Mouse (Mus musculus) cerebellum, adult 2 months (tissue): ENCODE measurements around the gene Foxo3. TPM values are rescaled to one million over a fixed set of nuclear protein-coding genes. Genes with fewer than 3 reads are reported as not detected.

ENCODE experiments used
- DNase-seq, 2 experiments: peaks; one replicate each; pipeline ENCODE4 v3.0.0; 2021
- H3K27ac ChIP-seq: fragments of 200-500 bp; 2 replicates; pipeline ENCODE4 v1.5.1; 2012; ENCODE audit warnings: low read length, control low read depth, inconsistent platforms; ENCODE audit not compliant: insufficient read depth
- H3K27me3 ChIP-seq: fragments of 200-500 bp; 2 replicates; pipeline ENCODE4 v1.6.1; 2012; ENCODE audit warnings: inconsistent platforms, mild to moderate bottlenecking, low read length, moderate library complexity; ENCODE audit not compliant: control insufficient read depth, insufficient read depth
- H3K4me1 ChIP-seq: fragments of 200-500 bp; 2 replicates; pipeline ENCODE4 v1.6.1; 2011; ENCODE audit warnings: low read length; ENCODE audit not compliant: control insufficient read depth, insufficient read depth
- H3K4me3 ChIP-seq: fragments of 200-500 bp; replicated peaks from 2 replicates; pipeline ENCODE3; 2011; ENCODE audit warnings: mild to moderate bottlenecking, low read depth, low read length, control low read depth; ENCODE audit not compliant: insufficient read depth
- CTCF ChIP-seq: fragments of 200-500 bp; IDR thresholded peaks from 2 replicates; pipeline ENCODE4 v1.5.1; 2011; ENCODE audit warnings: low read depth, mild to moderate bottlenecking, control low read depth, low read length, moderate library complexity, borderline replicate concordance; ENCODE audit not compliant: insufficient read depth
- POLR2A ChIP-seq: fragments of 200-500 bp; IDR thresholded peaks from 2 replicates; pipeline ENCODE4 v1.6.1; 2011; ENCODE audit warnings: low read length, control low read depth, borderline replicate concordance; ENCODE audit not compliant: insufficient read depth
- WGBS: fragments of 180-500 bp; shearing (Covaris S2); methylation state at CpG from one replicate; pipeline ENCODE4 v1.1.7; 2018; 5-methylcytosine and 5-hydroxymethylcytosine counted together
- polyA plus RNA-seq: library from polyadenylated mRNA; depleted of rRNA; stranded (reverse); fragments of >200 nt; gene quantifications from 2 replicates; pipeline ENCODE4 v1.2.3, GENCODE M21; 2012

Gene Foxo3
- polyA plus RNA-seq, 1 experiment = 50.5 TPM

GRCm38 (mm10) chr10:42238923-42239809 is 37.4 kb downstream of the Foxo3 start:
- H3K4me3 ChIP-seq = peak overlapping the region; percentile 11
- peaks cover 52% of the 10 kb centered on the region for H3K4me1 ChIP-seq
- peak overlapping the region; percentile 94 for H3K27ac ChIP-seq
- 26% methylated on average over 15 of the region's 15 CpGs for WGBS
- no peaks in the 10 kb centered on the region for H3K27me3 ChIP-seq
- TF ChIP-seq CTCF = no peak
- DNase-seq = peak; percentile 67 to 71

- TF ChIP-seq CTCF (no peak), POLR2A (no peak)
- WGBS = 59% methylated on average over 5 of the region's 5 CpGs
- H3K4me1 ChIP-seq = peaks cover 52% of the 10 kb centered on the region
- H3K27ac ChIP-seq = no peak overlapping the region
- no peak overlapping the region for H3K4me3 ChIP-seq
- no peaks in the 10 kb centered on the region for H3K27me3 ChIP-seq
- DNase-seq = no peak
Measured at GRCm38 (mm10) chr10:42238296-42238695, 38.3 kb downstream of the Foxo3 start.

GRCm38 (mm10) chr10:42237556-42237955 is 39.0 kb downstream of the Foxo3 start:
- no peaks in the 10 kb centered on the region for H3K27me3 ChIP-seq
- no peak overlapping the region for H3K4me3 ChIP-seq
- WGBS = 81% methylated on average over 4 of the region's 4 CpGs
- H3K4me1 ChIP-seq = peaks cover 59% of the 10 kb centered on the region
- no peak for DNase-seq
- no peak overlapping the region for H3K27ac ChIP-seq
- TF ChIP-seq POLR2A (no peak), CTCF (no peak)

GRCm38 (mm10) chr10:42235321-42235720 is 41.2 kb downstream of the Foxo3 start:
- H3K4me1 ChIP-seq = peaks cover 49% of the 10 kb centered on the region
- no peaks in the 10 kb centered on the region for H3K27me3 ChIP-seq
- TF ChIP-seq POLR2A (no peak), CTCF (no peak)
- no peak overlapping the region for H3K27ac ChIP-seq
- WGBS = 50% methylated on average over 6 of the region's 6 CpGs
- H3K4me3 ChIP-seq = no peak overlapping the region
- no peak for DNase-seq

GRCm38 (mm10) chr10:42232977-42233376 is 43.6 kb downstream of the Foxo3 start:
- no peak for TF ChIP-seq CTCF
- no peak for TF ChIP-seq POLR2A
- H3K27ac ChIP-seq = peak overlapping the region; percentile 24; the same call in 1 of the 2 replicates
- 45% methylated on average over 11 of the region's 11 CpGs for WGBS
- DNase-seq = no peak
- no peaks in the 10 kb centered on the region for H3K27me3 ChIP-seq
- H3K4me1 ChIP-seq = peaks cover 54% of the 10 kb centered on the region
- H3K4me3 ChIP-seq = no peak overlapping the region

GRCm38 (mm10) chr10:42231847-42232246 is 44.7 kb downstream of the Foxo3 start:
- H3K27ac ChIP-seq = no peak overlapping the region
- TF ChIP-seq POLR2A (no peak), CTCF (no peak)
- H3K4me3 ChIP-seq = no peak overlapping the region
- H3K4me1 ChIP-seq = peaks cover 56% of the 10 kb centered on the region
- DNase-seq = no peak
- 75% methylated on average over 8 of the region's 8 CpGs for WGBS
- H3K27me3 ChIP-seq = no peaks in the 10 kb centered on the region

GRCm38 (mm10) chr10:42231100-42231541 is 45.4 kb downstream of the Foxo3 start:
- no peaks in the 10 kb centered on the region for H3K27me3 ChIP-seq
- TF ChIP-seq POLR2A (no peak), CTCF (no peak)
- no peak overlapping the region for H3K4me3 ChIP-seq
- no peak for DNase-seq
- 65% methylated on average over 3 of the region's 3 CpGs for WGBS
- H3K27ac ChIP-seq = no peak overlapping the region
- peaks cover 63% of the 10 kb centered on the region for H3K4me1 ChIP-seq
